Mouse (Mus musculus) CH12.LX (cell line): ENCODE results near the gene Tnrc6b. TPM values are rescaled to one million over a fixed set of nuclear protein-coding genes. Genes with fewer than 3 reads are reported as not detected.

Experiments
- DNase-seq: peaks from one replicate; pipeline ENCODE4 v3.0.0-alpha.2; 2013; ENCODE audit errors: extremely low read depth
- H3K27ac ChIP-seq: 2 replicates; pipeline ENCODE4 v1.5.1; 2012; ENCODE audit warnings: low read depth, mild to moderate bottlenecking, control low read depth, moderate library complexity; ENCODE audit not compliant: insufficient read depth
- H3K27me3 ChIP-seq: replicated peaks from 2 replicates; pipeline ENCODE3; 2012; ENCODE audit warnings: inconsistent platforms
- H3K36me3 ChIP-seq, 2 experiments: replicated peaks in 1 of 2; 2 replicates each; pipeline versions ENCODE3 to v1.6.1; 2012; ENCODE audit warnings: inconsistent platforms in 1 of 2, low read length in 1 of 2, mild to moderate bottlenecking in 1 of 2, mixed read lengths in 1 of 2, moderate library complexity in 1 of 2; ENCODE audit not compliant: control insufficient read depth in 1 of 2, insufficient read depth in 1 of 2
- H3K4me1 ChIP-seq, 2 experiments: 2 replicates each; pipeline ENCODE4 v1.6.1; 2012; ENCODE audit warnings: inconsistent platforms in 1 of 2, moderate library complexity in 1 of 2; ENCODE audit not compliant: insufficient read depth in 2 of 2, control insufficient read depth in 1 of 2
- H3K4me2 ChIP-seq: 2 replicates; pipeline ENCODE4 v1.6.1; 2012; ENCODE audit warnings: low read depth, mild to moderate bottlenecking, control low read depth; ENCODE audit not compliant: poor library complexity, insufficient read depth, severe bottlenecking
- H3K4me3 ChIP-seq, 3 experiments: fragments of 150-350 bp in 1 of 3; sonication (generic) in 1 of 3; replicated peaks in 1 of 3; 2 replicates each; pipeline versions ENCODE3 to v1.5.1; 2011 to 2012; ENCODE audit warnings: low read depth in 2 of 3, low read length in 2 of 3, mild to moderate bottlenecking in 2 of 3, moderate library complexity in 2 of 3, control low read depth in 1 of 3, improper control_type of control experiment in 1 of 3, inconsistent platforms in 1 of 3, mixed read lengths in 1 of 3; ENCODE audit not compliant: poor library complexity in 1 of 3
- H3K79me2 ChIP-seq: replicated peaks from 2 replicates; pipeline ENCODE4 v1.6.1; 2012; ENCODE audit warnings: mild to moderate bottlenecking, moderate library complexity; ENCODE audit not compliant: control insufficient read depth, poor library complexity, insufficient read depth, severe bottlenecking; ENCODE audit errors: extremely low read depth
- H3K9ac ChIP-seq: 2 replicates; pipeline ENCODE4 v1.6.1; 2012; ENCODE audit warnings: low read depth, mild to moderate bottlenecking, control low read depth, moderate library complexity; ENCODE audit not compliant: insufficient read depth
- H3K9me3 ChIP-seq: replicated peaks from 2 replicates; pipeline ENCODE3; 2012; ENCODE audit warnings: low read length, inconsistent platforms, mixed read lengths
- BHLHE40 ChIP-seq: IDR thresholded peaks from 2 replicates; pipeline ENCODE4 v1.6.1; 2011; ENCODE audit warnings: mild to moderate bottlenecking, low read depth, low read length, improper control_type of control experiment
- CHD2 ChIP-seq: IDR thresholded peaks from 2 replicates; pipeline ENCODE4 v1.6.1; 2011; ENCODE audit warnings: low read length, improper control_type of control experiment
- CTCF ChIP-seq, 2 experiments: IDR thresholded peaks in 1 of 2; conservative IDR thresholded peaks in 1 of 2; 2 replicates each; pipeline ENCODE4 v1.5.1; 2011 to 2012; ENCODE audit warnings: low read depth in 2 of 2, low read length in 2 of 2, improper control_type of control experiment in 1 of 2, inconsistent platforms in 1 of 2, mild to moderate bottlenecking in 1 of 2, moderate library complexity in 1 of 2
- E2F4 ChIP-seq: IDR thresholded peaks from 2 replicates; pipeline ENCODE4 v1.6.1; 2011; ENCODE audit warnings: low read depth, low read length, improper control_type of control experiment; ENCODE audit not compliant: insufficient replicate concordance
- ELF1 ChIP-seq: IDR thresholded peaks from 2 replicates; pipeline ENCODE4 v1.6.1; 2014; ENCODE audit warnings: low read depth, mild to moderate bottlenecking, inconsistent platforms, low read length, improper control_type of control experiment
- EP300 ChIP-seq: IDR thresholded peaks from 2 replicates; pipeline ENCODE4 v1.6.1; 2011; ENCODE audit warnings: low read length, improper control_type of control experiment
- GABPA ChIP-seq: IDR thresholded peaks from 2 replicates; pipeline ENCODE4 v1.6.1; 2012; ENCODE audit warnings: low read depth, low read length, improper control_type of control experiment, inconsistent platforms; ENCODE audit not compliant: insufficient replicate concordance
- HCFC1 ChIP-seq: IDR thresholded peaks from 2 replicates; pipeline ENCODE4 v1.6.1; 2012; ENCODE audit warnings: low read depth, mild to moderate bottlenecking, inconsistent platforms, low read length, improper control_type of control experiment
- IRF4 ChIP-seq: IDR thresholded peaks from 2 replicates; pipeline ENCODE4 v1.6.1; 2014; ENCODE audit warnings: low read depth, mild to moderate bottlenecking, inconsistent platforms, low read length, improper control_type of control experiment
- JUN ChIP-seq: IDR thresholded peaks from 2 replicates; pipeline ENCODE4 v1.6.1; 2011; ENCODE audit warnings: low read depth, mild to moderate bottlenecking, low read length, improper control_type of control experiment, moderate library complexity; ENCODE audit not compliant: insufficient read depth
- MAZ ChIP-seq: IDR thresholded peaks from 2 replicates; pipeline ENCODE4 v1.6.1; 2012; ENCODE audit warnings: low read depth, mild to moderate bottlenecking, inconsistent platforms, low read length, improper control_type of control experiment, moderate library complexity
- MXI1 ChIP-seq: IDR thresholded peaks from 2 replicates; pipeline ENCODE4 v1.6.1; 2011; ENCODE audit warnings: mild to moderate bottlenecking, low read depth, low read length, improper control_type of control experiment
- NELFE ChIP-seq: IDR thresholded peaks from 2 replicates; pipeline ENCODE4 v1.6.1; 2011; ENCODE audit warnings: low read depth, low read length, improper control_type of control experiment
- NRF1 ChIP-seq: IDR thresholded peaks from 2 replicates; pipeline ENCODE4 v1.6.1; 2014; ENCODE audit warnings: low read depth, mild to moderate bottlenecking, inconsistent platforms, low read length, improper control_type of control experiment, moderate library complexity
- POLR2A ChIP-seq: IDR thresholded peaks from 2 replicates; pipeline ENCODE4 v1.6.1; 2011; ENCODE audit warnings: low read depth, mild to moderate bottlenecking, improper control_type of control experiment, low read length
- RAD21 ChIP-seq: IDR thresholded peaks from 2 replicates; pipeline ENCODE4 v1.6.1; 2011; ENCODE audit warnings: low read depth, mild to moderate bottlenecking, low read length, improper control_type of control experiment, moderate library complexity
- RCOR1 ChIP-seq: conservative IDR thresholded peaks from 2 replicates; pipeline ENCODE4 v1.6.1; 2012; ENCODE audit warnings: low read depth, mild to moderate bottlenecking, inconsistent platforms, low read length, improper control_type of control experiment
- SMC3 ChIP-seq: IDR thresholded peaks from 2 replicates; pipeline ENCODE4 v1.6.1; 2011; ENCODE audit warnings: low read depth, low read length, improper control_type of control experiment
- TBP ChIP-seq: conservative IDR thresholded peaks from 2 replicates; pipeline ENCODE4 v1.6.1; 2011; ENCODE audit warnings: low read depth, low read length, improper control_type of control experiment
- TCF12 ChIP-seq: IDR thresholded peaks from 2 replicates; pipeline ENCODE4 v1.6.1; 2014; ENCODE audit warnings: low read depth, mild to moderate bottlenecking, inconsistent platforms, low read length, improper control_type of control experiment
- UBTF ChIP-seq: IDR thresholded peaks from 2 replicates; pipeline ENCODE4 v1.6.1; 2012; ENCODE audit warnings: low read depth, mild to moderate bottlenecking, inconsistent platforms, low read length, improper control_type of control experiment, moderate library complexity
- ZMIZ1 ChIP-seq: IDR thresholded peaks from 2 replicates; pipeline ENCODE4 v1.6.1; 2012; ENCODE audit warnings: low read depth, mild to moderate bottlenecking, inconsistent platforms, low read length, improper control_type of control experiment
- ZNF384 ChIP-seq: IDR thresholded peaks from 2 replicates; pipeline ENCODE4 v1.6.1; 2012; ENCODE audit warnings: low read depth, low read length, improper control_type of control experiment, inconsistent platforms
- dilution Hi-C: fragments of 300-500 bp; cut with MboI; formaldehyde crosslinking; loops from 2 replicates; pipeline ENCODE4 v1.14.3; 2020; ENCODE audit warnings: low sequenced_read_pairs; ENCODE audit not compliant: extremely low pct_unique_long_range_greater_than_20kb, extremely low pct_ligation_motif_present
- in situ Hi-C: fragments of 300-500 bp; cut with MboI; formaldehyde crosslinking; loops from 3 replicates; pipeline ENCODE4 v1.14.3; 2019; ENCODE audit warnings: low sequenced_read_pairs, low pct_ligation_motif_present, low pct_unique_long_range_greater_than_20kb, mixed read lengths
- polyA plus RNA-seq: library from polyadenylated mRNA; unstranded; fragments of >175 nt; gene quantifications from 2 replicates; pipeline ENCODE4 v1.2.1, GENCODE M21; 2012; ENCODE audit warnings: low read depth; ENCODE audit not compliant: insufficient read length
- total RNA-seq, 2 experiments: library from RNA; depleted of rRNA; stranded (reverse); fragments of 300-350 nt in 1 of 2; fragments of >200 nt in 1 of 2; gene quantifications; 2 replicates each; pipeline ENCODE4 v1.2.3; 2012 to 2014

Tnrc6b gene
- total and polyA plus RNA-seq, 3 experiments, result 6.0 to 17.1 (median 16.1) TPM

DNA sequence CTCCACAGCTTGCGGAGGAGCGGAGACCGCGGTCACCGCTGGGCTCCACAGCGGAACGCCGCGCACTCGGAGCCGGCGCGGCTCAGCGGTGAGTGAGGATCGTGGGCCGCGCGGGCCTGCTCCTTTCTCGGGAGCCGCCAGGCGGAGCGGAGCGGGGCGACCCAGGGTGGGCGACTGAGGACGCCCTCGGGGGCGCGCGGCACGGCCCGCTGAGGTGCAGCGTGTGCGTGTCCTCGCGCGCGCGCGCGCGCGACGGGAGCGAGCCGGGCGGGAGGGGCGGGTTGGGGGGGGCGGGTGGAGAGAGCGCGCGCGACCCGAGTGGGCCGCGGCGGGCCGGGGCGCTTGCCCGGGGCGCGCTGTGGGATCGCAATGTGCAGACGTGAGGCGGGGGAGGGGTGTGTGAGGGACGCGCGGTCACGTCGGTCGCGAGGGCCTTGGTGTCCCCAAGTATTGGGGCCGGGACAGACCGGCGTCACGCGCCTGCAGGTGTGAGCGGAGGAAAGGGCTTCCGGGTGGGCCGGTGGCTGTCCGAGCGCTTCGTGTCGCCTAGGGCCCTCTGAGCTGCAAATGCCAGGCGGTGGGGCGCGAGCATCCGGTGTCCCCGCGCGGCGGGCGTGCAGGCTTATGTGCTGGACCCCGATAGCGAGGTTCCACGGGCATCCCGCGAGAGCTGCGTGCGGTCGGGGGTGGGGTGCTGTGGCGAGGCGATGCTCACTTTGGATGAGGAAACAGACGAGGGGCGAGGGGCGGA lies 463 bp downstream of the Tnrc6b start:
- Histone ChIP-seq H3K36me3 (peaks cover 0 to 9% of the 10 kb centered on the region in 2 experiments), H3K4me1 (peaks cover 11 to 23% of the 10 kb centered on the region in 2 experiments), H3K9ac (peak overlapping the region; percentile 92), H3K27ac (peak overlapping the region; percentile 67), H3K4me3 (peak overlapping the region; percentile 81 to 99 (median 93)), H3K79me2 (peaks cover 26% of the 10 kb centered on the region), H3K9me3 (no peaks in the 10 kb centered on the region), H3K4me2 (peak overlapping the region; percentile 90), H3K27me3 (no peaks in the 10 kb centered on the region)
- DNase-seq, result no peak
- TF ChIP-seq EP300 (peak; percentile 11; the same call in 1 of the 2 replicates), CHD2 (peak; percentile 92), TCF12 (peak; percentile 49; the same call in 1 of the 2 replicates), POLR2A (peak; percentile 52; the same call in 1 of the 2 replicates), MXI1 (peak; percentile 11), UBTF (no peak), RAD21 (no peak), NELFE (peak; percentile 32; the same call in 1 of the 2 replicates), RCOR1 (no peak), IRF4 (peak; percentile 31; the same call in 1 of the 2 replicates), ELF1 (peak; percentile 72), BHLHE40 (peak; percentile 60)
- in situ Hi-C loops (loop anchor here (25.0 kb wide), 1 partner anchor 476 kb away; the partner anchor contains the start of gene Mrtfa), dilution Hi-C loops (no loop called here)

DNA sequence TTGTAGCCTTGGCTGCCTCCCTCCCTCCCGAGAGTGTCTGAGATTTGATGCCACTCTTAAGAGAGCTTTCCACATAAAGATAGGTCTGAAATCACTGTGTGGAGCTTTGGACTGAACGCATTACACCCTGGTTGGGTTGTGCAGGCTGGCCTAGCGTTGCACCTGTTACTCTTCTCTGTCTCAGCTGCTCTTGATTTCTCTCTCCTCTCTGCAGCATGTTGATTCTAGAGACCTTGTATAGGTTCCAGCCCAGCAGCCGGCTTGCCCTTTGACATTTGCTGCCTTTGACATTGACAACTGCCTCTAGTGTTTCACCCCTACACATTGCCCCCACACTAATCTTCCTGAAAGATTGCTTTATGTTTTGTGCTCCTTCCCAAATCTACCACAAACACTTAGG lies 3.2 kb downstream of the Tnrc6b start:
- Histone ChIP-seq H3K79me2 (peaks cover 30% of the 10 kb centered on the region), H3K27me3 (no peaks in the 10 kb centered on the region), H3K4me3 (no peak overlapping the region), H3K9me3 (no peaks in the 10 kb centered on the region), H3K36me3 (peaks cover 0 to 10% of the 10 kb centered on the region in 2 experiments), H3K9ac (no peak overlapping the region), H3K27ac (no peak overlapping the region), H3K4me2 (no peak overlapping the region), H3K4me1 (peaks cover 10 to 21% of the 10 kb centered on the region in 2 experiments)
- no peak for DNase-seq
- dilution Hi-C loops, result no loop called here
- in situ Hi-C loops, result loop anchor here (25.0 kb wide), 1 partner anchor 473 kb away; the partner anchor contains the start of gene Mrtfa
- TF ChIP-seq MAZ (no peak), CTCF (conservative IDR thresholded peaks at IDR 0.05 in 1 of 2, IDR thresholded peaks at IDR 0.05 in 1 of 2; ENCODE audit: low read depth in 2 of 2, low read length in 2 of 2) (no peak), ZNF384 (no peak), UBTF (no peak), NELFE (no peak), TBP (no peak), NRF1 (no peak), HCFC1 (no peak), GABPA (no peak), ZMIZ1 (no peak), JUN (no peak), SMC3 (no peak), E2F4 (no peak)
